Mouse (Mus musculus) heart, adult 2 months (tissue): ENCODE data around the gene Irf3. TPM values are rescaled to one million over a fixed set of nuclear protein-coding genes. Genes with fewer than 3 reads are reported as not detected.
A peak's percentile ranks its signal among the peaks of the same experiment; 100 is the strongest.

Source experiments
- DNase-seq, 2 experiments: peaks; one replicate each; pipeline ENCODE4 v3.0.0; 2021
- H3K27ac ChIP-seq: fragments of 200-600 bp; 2 replicates; pipeline ENCODE4 v1.8.1; 2022
- H3K27me3 ChIP-seq: fragments of 200-500 bp; 2 replicates; pipeline ENCODE4 v1.6.1; 2012; ENCODE audit warnings: mild to moderate bottlenecking, low read length, inconsistent platforms, mixed read lengths; ENCODE audit not compliant: control insufficient read depth, insufficient read depth
- H3K36me3 ChIP-seq: fragments of 200-500 bp; 2 replicates; pipeline ENCODE4 v1.6.1; 2012; ENCODE audit warnings: low read length, inconsistent platforms; ENCODE audit not compliant: control insufficient read depth, insufficient read depth
- H3K4me1 ChIP-seq: fragments of 200-500 bp; 2 replicates; pipeline ENCODE4 v1.6.1; 2011; ENCODE audit warnings: low read length; ENCODE audit not compliant: control insufficient read depth, insufficient read depth
- H3K4me3 ChIP-seq: fragments of 200-600 bp; 2 replicates; pipeline ENCODE4 v1.8.1; 2022
- H3K79me2 ChIP-seq: fragments of 200-500 bp; replicated peaks from 2 replicates; pipeline ENCODE4 v1.6.1; 2012; ENCODE audit warnings: mild to moderate bottlenecking, inconsistent platforms, low read length, moderate library complexity, mixed read lengths; ENCODE audit not compliant: control insufficient read depth, insufficient read depth
- H3K9ac ChIP-seq: fragments of 200-500 bp; 2 replicates; pipeline ENCODE4 v1.6.1; 2012; ENCODE audit warnings: low read depth, mild to moderate bottlenecking, control low read depth, inconsistent platforms, low read length, mixed read lengths
- CTCF ChIP-seq: fragments of 200-600 bp; IDR thresholded peaks from 2 replicates; pipeline ENCODE4 v1.8.1; 2022; ENCODE audit warnings: antibody characterized with exemption, mild to moderate bottlenecking, moderate library complexity
- EP300 ChIP-seq: fragments of 200-500 bp; IDR thresholded peaks from 2 replicates; pipeline ENCODE4 v1.6.1; 2011; ENCODE audit warnings: low read depth, low read length, control low read depth; ENCODE audit not compliant: insufficient read depth
- POLR2A ChIP-seq: fragments of 200-500 bp; IDR thresholded peaks from 2 replicates; pipeline ENCODE4 v1.6.1; 2011; ENCODE audit warnings: mild to moderate bottlenecking, low read depth, low read length, control low read depth; ENCODE audit not compliant: insufficient read depth
- WGBS: fragments of 180-500 bp; shearing (Covaris S2); methylation state at CpG from one replicate; pipeline ENCODE4 v1.1.7; 2018; 5-methylcytosine and 5-hydroxymethylcytosine counted together
- intact Hi-C: fragments of 180-260 bp; cut with DNase I; formaldehyde crosslinking; loops from one replicate; pipeline ENCODE4 v1.15.1; 2025
- microRNA-seq, 2 experiments: library from miRNA; unstranded; fragments of <30 nt; microRNA quantifications; one replicate each; pipeline ENCODE4 v1.2.0; 2021
- polyA plus RNA-seq: library from polyadenylated mRNA; depleted of rRNA; stranded (reverse); fragments of >200 nt; gene quantifications from 2 replicates; pipeline ENCODE4 v1.2.3, GENCODE M21; 2012; rRNA removed
- total RNA-seq, 2 experiments: library from RNA; stranded (reverse); gene quantifications; 2 replicates each; pipeline ENCODE4 v1.2.3; 2021

The Irf3 gene
- total and polyA plus RNA-seq, 3 experiments, result 24.4 to 55.6 (median 26.0) TPM

- 24% methylated on average over 16 of the region's 16 CpGs for WGBS
- Histone ChIP-seq H3K4me1 (peaks cover 5% of the 10 kb centered on the region), H3K79me2 (peaks cover 6% of the 10 kb centered on the region), H3K36me3 (no peaks in the 10 kb centered on the region), H3K27me3 (no peaks in the 10 kb centered on the region), H3K4me3 (peak overlapping the region; percentile 89; the same call in 1 of the 2 replicates), H3K9ac (peak overlapping the region; percentile 7; the same call in 1 of the 2 replicates), H3K27ac (no peak overlapping the region; the same call in 1 of the 2 replicates)
- intact Hi-C loops, result loop anchor here (2.0 to 5.0 kb wide), 2 partner anchors 20 to 64 kb away; partner anchors contain the start of gene Prmt1
- TF ChIP-seq EP300, result no peak
- TF ChIP-seq CTCF, result no peak
- no peak for TF ChIP-seq POLR2A
- peak; percentile 60 to 72 for DNase-seq
Observed at GRCm38 (mm10) chr7:45050945-45051600, 53.6 kb downstream of the Irf3 start.

- intact Hi-C loops, result loop anchor here (2.0 to 5.0 kb wide), 2 partner anchors 21 to 64 kb away; partner anchors contain the start of gene Prmt1
- Histone ChIP-seq H3K27me3 (no peaks in the 10 kb centered on the region), H3K79me2 (peaks cover 6% of the 10 kb centered on the region), H3K9ac (peak overlapping the region; percentile 96), H3K36me3 (no peaks in the 10 kb centered on the region), H3K4me3 (peak overlapping the region; percentile 89), H3K27ac (no peak overlapping the region; the same call in 1 of the 2 replicates), H3K4me1 (peaks cover 5% of the 10 kb centered on the region)
- 14% methylated on average over 13 of the region's 13 CpGs for WGBS
- DNase-seq, result no peak
- TF ChIP-seq CTCF, result no peak
- no peak for TF ChIP-seq EP300
- no peak for TF ChIP-seq POLR2A
Observed at GRCm38 (mm10) chr7:45051601-45051974, 54.1 kb downstream of the Irf3 start.

Small RNAs within 50 kb of the gene (microRNA-seq; reads per million reads assigned to microRNA genes)
- 0.39 to 0.56 reads per million in 2 experiments for gene Mir7054

Other genes starting within 250 kb of the Irf3 start
Only the 30 nearest of the 37 such genes appear.
- 10 to 100 TPM; 27.1 to 28.0 TPM for gene Nup62, start 181.6 kb upstream of the Irf3 start, total RNA-seq
- 36.0 and 36.6 TPM in 2 replicates for gene Nup62, start 181.6 kb upstream of the Irf3 start, polyA plus RNA-seq
- gene Il4i1, start 181.3 kb upstream of the Irf3 start, total RNA-seq, result under 1 TPM; 0.61 to 0.70 TPM
- 1.3 and 1.5 TPM in 2 replicates for gene Il4i1, start 181.3 kb upstream of the Irf3 start, polyA plus RNA-seq
- gene Atf5, start 181.0 kb upstream of the Irf3 start, total RNA-seq, result 10 to 100 TPM; 60.2 to 63.4 TPM
- 42.3 and 73.6 TPM in 2 replicates for gene Atf5, start 181.0 kb upstream of the Irf3 start, polyA plus RNA-seq
- gene Akt1s1, start 148.7 kb upstream of the Irf3 start, total RNA-seq, result 10 to 100 TPM; 62.6 to 72.8 TPM
- gene Akt1s1, start 148.7 kb upstream of the Irf3 start, polyA plus RNA-seq, result 53.8 and 63.0 TPM in 2 replicates
- 10 to 100 TPM; 29.6 to 46.6 TPM for gene Tbc1d17, start 148.6 kb upstream of the Irf3 start, total RNA-seq
- 56.0 and 61.9 TPM in 2 replicates for gene Tbc1d17, start 148.6 kb upstream of the Irf3 start, polyA plus RNA-seq
- 10 to 100 TPM; 15.3 to 19.6 TPM for gene Pnkp, start 140.5 kb upstream of the Irf3 start, total RNA-seq
- 20.2 and 30.1 TPM in 2 replicates for gene Pnkp, start 140.5 kb upstream of the Irf3 start, polyA plus RNA-seq
- 100 to 1,000 TPM; 155 to 172 TPM for gene Ptov1, start 127.9 kb upstream of the Irf3 start, total RNA-seq
- gene Ptov1, start 127.9 kb upstream of the Irf3 start, polyA plus RNA-seq, result 293 and 317 TPM in 2 replicates
- gene Med25, start 104.9 kb upstream of the Irf3 start, total RNA-seq, result 10 to 100 TPM; 70.0 to 85.8 TPM
- gene Med25, start 104.9 kb upstream of the Irf3 start, polyA plus RNA-seq, result 107 and 121 TPM in 2 replicates
- gene Fuz, start 101.6 kb upstream of the Irf3 start, total RNA-seq, result 10 to 100 TPM; 16.3 to 17.1 TPM
- 25.2 and 31.6 TPM in 2 replicates for gene Fuz, start 101.6 kb upstream of the Irf3 start, polyA plus RNA-seq
- gene Ap2a1, start 68.2 kb upstream of the Irf3 start, total RNA-seq, result 10 to 100 TPM; 63.3 to 67.6 TPM
- gene Ap2a1, start 68.2 kb upstream of the Irf3 start, polyA plus RNA-seq, result 56.1 and 68.1 TPM in 2 replicates
- gene Tsks, start 54.4 kb upstream of the Irf3 start, total RNA-seq, result not detected
- gene Tsks, start 54.4 kb upstream of the Irf3 start, polyA plus RNA-seq, result 0.26 and 1.5 TPM in 2 replicates
- 1 to 10 TPM; 1.5 to 2.1 TPM for gene Cpt1c, start 22.8 kb upstream of the Irf3 start, total RNA-seq
- gene Cpt1c, start 22.8 kb upstream of the Irf3 start, polyA plus RNA-seq, result 8.4 and 9.7 TPM in 2 replicates
- 10 to 100 TPM; 85.4 to 98.0 TPM for gene Prmt1, start 11.1 kb upstream of the Irf3 start, total RNA-seq
- gene Prmt1, start 11.1 kb upstream of the Irf3 start, polyA plus RNA-seq, result 96.7 and 139 TPM in 2 replicates
- 10 to 100 TPM in 1 of 2 experiments, 1 to 10 TPM in 1; 9.5 to 11.5 TPM for gene Bcl2l12, start 1.1 kb downstream of the Irf3 start, total RNA-seq
- gene Bcl2l12, start 1.1 kb downstream of the Irf3 start, polyA plus RNA-seq, result 16.8 and 19.2 TPM in 2 replicates
- 10 to 100 TPM; 45.5 to 46.6 TPM for gene Scaf1, start 18.7 kb downstream of the Irf3 start, total RNA-seq
- gene Scaf1, start 18.7 kb downstream of the Irf3 start, polyA plus RNA-seq, result 33.9 and 36.0 TPM in 2 replicates
- 10 to 100 TPM; 40.9 to 44.3 TPM for gene Rras, start 20.3 kb downstream of the Irf3 start, total RNA-seq
- 107 and 114 TPM in 2 replicates for gene Rras, start 20.3 kb downstream of the Irf3 start, polyA plus RNA-seq
- gene Prr12, start 55.2 kb downstream of the Irf3 start, total RNA-seq, result 10 to 100 TPM; 22.4 to 23.0 TPM
- 4.9 and 7.1 TPM in 2 replicates for gene Prr12, start 55.2 kb downstream of the Irf3 start, polyA plus RNA-seq
- 10 to 100 TPM; 27.0 to 29.3 TPM for gene Nosip, start 64.8 kb downstream of the Irf3 start, total RNA-seq
- gene Nosip, start 64.8 kb downstream of the Irf3 start, polyA plus RNA-seq, result 41.7 and 43.6 TPM in 2 replicates
- 1 to 10 TPM; 5.5 to 6.2 TPM for gene Prrg2, start 65.0 kb downstream of the Irf3 start, total RNA-seq
- gene Prrg2, start 65.0 kb downstream of the Irf3 start, polyA plus RNA-seq, result 19.8 and 23.6 TPM in 2 replicates
- gene Rcn3, start 94.6 kb downstream of the Irf3 start, total RNA-seq, result 10 to 100 TPM; 24.6 to 27.9 TPM
- gene Rcn3, start 94.6 kb downstream of the Irf3 start, polyA plus RNA-seq, result 52.2 and 64.5 TPM in 2 replicates
- 10 to 100 TPM; 60.3 to 67.5 TPM for gene Fcgrt, start 106.2 kb downstream of the Irf3 start, total RNA-seq
- gene Fcgrt, start 106.2 kb downstream of the Irf3 start, polyA plus RNA-seq, result 82.8 and 100 TPM in 2 replicates
- gene Rps11, start 126.8 kb downstream of the Irf3 start, total RNA-seq, result 100 to 1,000 TPM; 534 to 613 TPM
- gene Rps11, start 126.8 kb downstream of the Irf3 start, polyA plus RNA-seq, result 186 and 258 TPM in 2 replicates
- gene Rpl13a, start 131.1 kb downstream of the Irf3 start, total RNA-seq, result 100 to 1,000 TPM; 561 to 659 TPM
- gene Rpl13a, start 131.1 kb downstream of the Irf3 start, polyA plus RNA-seq, result 915 and 1,061 TPM in 2 replicates
- gene Gm45713, start 138.6 kb downstream of the Irf3 start, total RNA-seq, result under 1 TPM in 1 of 2 experiments, not detected in 1; 0.80 TPM
- gene Gm45713, start 138.6 kb downstream of the Irf3 start, polyA plus RNA-seq, result 4.5 and 4.6 TPM in 2 replicates
- gene Flt3l, start 138.8 kb downstream of the Irf3 start, total RNA-seq, result 1 to 10 TPM; 5.5 to 6.4 TPM
- gene Flt3l, start 138.8 kb downstream of the Irf3 start, polyA plus RNA-seq, result 47.4 and 59.1 TPM in 2 replicates
- gene Pih1d1, start 156.7 kb downstream of the Irf3 start, total RNA-seq, result 10 to 100 TPM; 33.8 to 36.7 TPM
- 48.1 and 51.2 TPM in 2 replicates for gene Pih1d1, start 156.7 kb downstream of the Irf3 start, polyA plus RNA-seq
- gene Aldh16a1, start 156.9 kb downstream of the Irf3 start, total RNA-seq, result 10 to 100 TPM; 19.7 to 25.1 TPM
- 23.5 and 23.9 TPM in 2 replicates for gene Aldh16a1, start 156.9 kb downstream of the Irf3 start, polyA plus RNA-seq
- 10 to 100 TPM; 18.3 to 24.3 TPM for gene Slc17a7, start 166.3 kb downstream of the Irf3 start, total RNA-seq
- gene Slc17a7, start 166.3 kb downstream of the Irf3 start, polyA plus RNA-seq, result 29.1 and 36.8 TPM in 2 replicates
- gene Gfy, start 181.9 kb downstream of the Irf3 start, total RNA-seq, result not detected
- not detected in 2 replicates for gene Gfy, start 181.9 kb downstream of the Irf3 start, polyA plus RNA-seq
- not detected for gene Pth2, start 183.3 kb downstream of the Irf3 start, total RNA-seq
- gene Pth2, start 183.3 kb downstream of the Irf3 start, polyA plus RNA-seq, result not detected in 2 replicates